Mouse (Mus musculus): ENCODE measurements at regions not wholly inside any gene's neighbourhood (a gene's known extent, or its start where the extent isn't known, plus 50 kb on each side); places are given as distances from the start of the nearest gene placed in this dataset.

- DNase-seq = peak; percentile 56 to 68
These were observed 97.9 kb upstream of the Map4k3 start for GRCm38 (mm10) chr17:80825971-80826730.

- DNase-seq = peak; percentile 55 to 82
These were observed 97.2 kb upstream of the Map4k3 start for GRCm38 (mm10) chr17:80825518-80825901.

GRCm38 (mm10) chr17:80824826-80825517 lies 96.7 kb upstream of the Map4k3 start:
- DNase-seq = peak; percentile 43 to 76

GRCm38 (mm10) chr17:80824261-80824660 lies 96.0 kb upstream of the Map4k3 start:
- no peak for DNase-seq

- no peak for DNase-seq
These were observed 92.6 kb upstream of the Map4k3 start for GRCm38 (mm10) chr17:80820888-80821287.

GRCm38 (mm10) chr17:80818477-80819028 lies 90.3 kb upstream of the Map4k3 start:
- no peak for DNase-seq

GRCm38 (mm10) chr17:80815747-80816146 lies 87.5 kb upstream of the Map4k3 start:
- DNase-seq = peak in 1 of 2 experiments; percentile 56

GRCm38 (mm10) chr17:80813194-80813593 lies 84.9 kb upstream of the Map4k3 start:
- no peak for DNase-seq

GRCm38 (mm10) chr17:80809275-80809674 lies 81.0 kb upstream of the Map4k3 start:
- DNase-seq = no peak

GRCm38 (mm10) chr17:80808069-80808468 lies 79.8 kb upstream of the Map4k3 start:
- peak; percentile 66 to 69 for DNase-seq

GRCm38 (mm10) chr17:80803361-80803915 lies 75.2 kb upstream of the Map4k3 start:
- no peak for DNase-seq

- DNase-seq = peak; percentile 50 to 51
These were observed 74.3 kb upstream of the Map4k3 start for GRCm38 (mm10) chr17:80802622-80803021.

- DNase-seq = no peak
These were observed 73.7 kb upstream of the Map4k3 start for GRCm38 (mm10) chr17:80801991-80802390.

GRCm38 (mm10) chr17:80801451-80801983 lies 73.2 kb upstream of the Map4k3 start:
- peak; percentile 49 to 75 for DNase-seq

- no peak for DNase-seq
These were observed 72.6 kb upstream of the Map4k3 start for GRCm38 (mm10) chr17:80800877-80801276.

GRCm38 (mm10) chr17:80800454-80800853 lies 72.2 kb upstream of the Map4k3 start:
- no peak for DNase-seq

- DNase-seq = no peak
These were observed 70.8 kb upstream of the Map4k3 start for GRCm38 (mm10) chr17:80799061-80799460.

- DNase-seq = no peak
These were observed 70.1 kb upstream of the Map4k3 start for GRCm38 (mm10) chr17:80798281-80798980.

- no peak for DNase-seq
These were observed 68.5 kb upstream of the Map4k3 start for GRCm38 (mm10) chr17:80796790-80797189.

GRCm38 (mm10) chr17:80796386-80796785 lies 68.1 kb upstream of the Map4k3 start:
- no peak for DNase-seq

- no peak for DNase-seq
These were observed 67.3 kb upstream of the Map4k3 start for GRCm38 (mm10) chr17:80795453-80796105.

- peak in 1 of 2 experiments; percentile 64 for DNase-seq
These were observed 64.3 kb upstream of the Map4k3 start for GRCm38 (mm10) chr17:80792605-80793004.

All from kidney, postnatal 25 days (tissue).